Mouse (Mus musculus) neural tube, embryonic 11.5 days (tissue): ENCODE data around the gene Rab37. TPM values are rescaled to one million over a fixed set of nuclear protein-coding genes. Genes with fewer than 3 reads are reported as not detected.
A peak's percentile ranks its signal among the peaks of the same experiment; 100 is the strongest.

Experiments used
- ATAC-seq: fragments of 200-750 bp; cut with Nextera tagmentation; 2 replicates; pipeline ENCODE4 v1.8.0; 2017; ENCODE audit warnings: moderate number of reproducible peaks, mild to moderate bottlenecking, moderate TSS enrichment, moderate library complexity; ENCODE audit not compliant: insufficient read depth, low FRiP score, low TSS enrichment
- DNase-seq: peaks from one replicate; pipeline ENCODE4 v3.0.0-alpha.2; 2015; ENCODE audit warnings: low spot score
- H3K27ac ChIP-seq: fragments of 300-500 bp; sonication (generic); 2 replicates; pipeline ENCODE4 v1.5.1; 2014; ENCODE audit warnings: low read depth, mild to moderate bottlenecking, low read length
- H3K27me3 ChIP-seq: fragments of 300-500 bp; sonication (generic); 2 replicates; pipeline ENCODE4 v1.6.1; 2014; ENCODE audit warnings: mild to moderate bottlenecking, low read length, mixed read lengths; ENCODE audit not compliant: control insufficient read depth, insufficient read depth
- H3K36me3 ChIP-seq: fragments of 300-500 bp; sonication (generic); 2 replicates; pipeline ENCODE4 v1.6.1; 2014; ENCODE audit warnings: mild to moderate bottlenecking, low read length, moderate library complexity, mixed read lengths; ENCODE audit not compliant: control insufficient read depth, insufficient read depth
- H3K4me1 ChIP-seq: fragments of 300-500 bp; sonication (generic); 2 replicates; pipeline ENCODE4 v1.6.1; 2014; ENCODE audit warnings: low read length, mixed read lengths; ENCODE audit not compliant: control insufficient read depth, insufficient read depth
- H3K4me2 ChIP-seq: fragments of 300-500 bp; sonication (generic); 2 replicates; pipeline ENCODE4 v1.6.1; 2014; ENCODE audit warnings: low read depth, mild to moderate bottlenecking, moderate library complexity
- H3K4me3 ChIP-seq: fragments of 300-500 bp; sonication (generic); 2 replicates; pipeline ENCODE4 v1.5.1; 2014; ENCODE audit warnings: low read depth, low read length
- H3K9ac ChIP-seq: fragments of 300-500 bp; sonication (generic); 2 replicates; pipeline ENCODE4 v1.6.1; 2014; ENCODE audit warnings: mild to moderate bottlenecking, low read length
- H3K9me3 ChIP-seq: fragments of 300-500 bp; sonication (generic); 2 replicates; pipeline ENCODE4 v1.6.1; 2016; ENCODE audit warnings: low read length; ENCODE audit not compliant: control insufficient read depth
- WGBS: fragments of 180-500 bp; shearing (Covaris S2); extraction: QIAGEN DNeasy Blood & Tissue Kit; methylation state at CpG from one replicate; pipeline ENCODE4 v1.1.7; 2014; 5-methylcytosine and 5-hydroxymethylcytosine counted together
- polyA plus RNA-seq: library from polyadenylated mRNA; unstranded; fragments of >200 nt; fragmentation: Nextera tagmentation; extraction: Ambion mirVana; gene quantifications from 2 replicates; pipeline ENCODE4 v1.2.1, GENCODE M21; 2014

Rab37 gene
- polyA plus RNA-seq, 1 experiment from 2014 or later = 1.9 TPM

DNA sequence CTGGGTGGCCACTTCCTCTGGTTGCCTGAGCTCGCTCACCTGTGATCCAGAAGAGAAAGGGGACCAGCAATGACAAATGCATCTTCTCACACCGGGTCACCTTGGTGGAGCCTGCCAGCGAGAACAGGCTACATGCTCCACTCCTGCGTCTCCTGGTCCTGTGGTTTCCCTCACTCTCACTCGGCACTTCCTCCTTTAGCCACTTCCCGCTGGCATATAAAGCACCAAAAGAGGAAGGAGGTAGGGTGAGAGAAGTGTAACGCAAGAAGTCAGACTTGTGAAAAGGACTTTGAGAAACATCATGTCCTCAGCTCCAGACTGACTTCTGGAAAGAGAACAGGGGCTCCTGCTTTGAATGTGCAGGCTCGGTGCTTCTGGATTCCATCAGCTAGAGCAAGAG, 42.6 kb downstream of the Rab37 start, which contains the start of gene Cd300lf:
Gene Cd300lf (minus strand): TSS at position 193 of the 400 bp plus-strand sequence.
- no peak within 1 kb of the TSS for H3K27ac ChIP-seq
- H3K36me3 ChIP-seq = no peaks in the 10 kb centered on the region
- WGBS = 81% methylated on average over 8 of the region's 8 CpGs
- no peaks in the 10 kb centered on the region for H3K9me3 ChIP-seq
- no peak within 1 kb of the TSS for H3K4me3 ChIP-seq
- no peaks in the 10 kb centered on the region for H3K27me3 ChIP-seq
- no peak within 1 kb of the TSS for H3K4me2 ChIP-seq
- no peak for DNase-seq
- no peak for ATAC-seq
- no peaks in the 10 kb centered on the region for H3K4me1 ChIP-seq
- no peak within 1 kb of the TSS for H3K9ac ChIP-seq

DNA sequence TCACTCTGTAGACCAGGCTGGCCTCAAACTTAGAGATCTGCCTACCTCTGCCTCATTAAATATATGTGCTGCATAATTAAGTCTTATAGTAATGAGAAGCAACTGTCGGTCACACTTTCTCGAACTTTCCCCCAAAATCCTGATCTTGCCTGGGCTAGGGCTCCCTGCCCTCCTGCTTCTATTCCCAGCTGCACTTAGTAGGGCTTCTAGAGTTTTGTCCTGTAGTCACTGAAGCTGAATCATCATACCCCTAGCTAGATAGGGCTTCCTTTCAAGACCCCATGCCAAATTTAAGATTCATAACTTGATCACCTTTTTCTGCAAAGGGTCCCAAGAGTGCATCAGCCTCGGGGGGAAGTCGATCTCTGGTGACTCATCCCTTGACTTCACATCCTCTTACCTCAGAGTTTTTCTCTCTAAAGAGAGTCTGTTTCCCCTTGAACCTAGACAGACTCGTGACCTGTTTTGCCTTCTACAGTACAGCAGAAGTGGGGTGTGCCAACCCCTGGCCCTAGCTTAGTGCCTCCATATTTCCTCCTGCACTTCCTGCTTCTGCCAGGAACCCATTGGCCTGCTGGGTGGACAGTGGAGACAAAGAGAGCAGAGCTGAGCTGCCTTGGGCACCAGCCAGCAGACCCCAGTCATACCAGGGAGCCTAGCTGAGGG, 47.5 kb downstream of the Rab37 start:
- no peaks in the 10 kb centered on the region for H3K9me3 ChIP-seq

DNA sequence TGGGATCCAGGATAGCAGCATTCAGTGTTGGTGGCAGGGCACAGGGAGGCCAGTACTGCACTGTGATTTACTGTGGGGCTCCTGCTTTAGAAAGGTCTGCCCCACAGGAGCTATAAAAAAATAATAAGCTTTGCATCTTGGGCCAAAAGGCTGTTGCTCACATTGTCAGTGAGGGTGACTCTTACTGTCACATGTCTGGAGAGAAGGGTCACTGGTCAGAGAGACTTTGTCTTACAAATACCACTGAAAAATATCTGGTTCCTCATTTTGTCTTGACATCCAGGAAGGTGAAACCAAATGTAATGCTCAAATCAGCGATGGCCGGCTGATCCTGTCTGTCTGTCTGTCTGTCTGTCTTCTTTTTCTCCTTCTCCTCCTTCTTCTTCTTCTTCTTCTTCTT, 50.7 kb downstream of the Rab37 start:
- Histone ChIP-seq H3K9me3 (no peaks in the 10 kb centered on the region), H3K4me3 (no peak overlapping the region), H3K36me3 (no peaks in the 10 kb centered on the region), H3K4me2 (no peak overlapping the region), H3K27me3 (no peaks in the 10 kb centered on the region), H3K9ac (no peak overlapping the region), H3K4me1 (no peaks in the 10 kb centered on the region), H3K27ac (no peak overlapping the region)
- 88% methylated on average over 2 of the region's 2 CpGs for WGBS
- no peak for ATAC-seq
- no peak for DNase-seq

More for the DNA sequence above, 47.5 kb downstream of the Rab37 start:
- H3K27me3 ChIP-seq = no peaks in the 10 kb centered on the region
- WGBS = 89% methylated on average over 5 of the region's 5 CpGs
- no peaks in the 10 kb centered on the region for H3K4me1 ChIP-seq
- H3K4me3 ChIP-seq = no peak overlapping the region
- H3K36me3 ChIP-seq = no peaks in the 10 kb centered on the region
- no peak for ATAC-seq
- no peak overlapping the region for H3K9ac ChIP-seq
- H3K4me2 ChIP-seq = no peak overlapping the region
- DNase-seq = no peak
- no peak overlapping the region for H3K27ac ChIP-seq

DNA sequence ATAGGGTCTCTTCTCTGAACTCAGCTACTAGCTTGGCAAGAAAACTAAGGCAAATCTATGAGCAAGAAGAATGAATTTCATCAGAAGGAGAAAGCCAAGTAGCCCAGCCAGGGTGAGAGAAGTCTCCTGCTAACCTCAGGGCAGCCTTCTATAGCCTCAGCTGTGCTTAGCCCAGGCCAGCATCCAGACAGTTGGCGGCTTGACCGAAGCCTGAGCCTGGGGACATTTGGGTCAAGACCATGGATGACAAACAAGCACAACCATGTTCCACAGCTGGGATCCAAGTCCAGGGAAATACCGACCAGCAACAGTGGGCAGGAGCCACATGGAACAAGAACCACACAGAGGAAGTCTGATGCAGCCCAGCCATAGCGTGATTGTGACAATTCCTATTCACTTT, 56.6 kb downstream of the Rab37 start:
- Histone ChIP-seq H3K4me3 (no peak overlapping the region), H3K27ac (no peak overlapping the region), H3K4me1 (no peaks in the 10 kb centered on the region), H3K36me3 (no peaks in the 10 kb centered on the region), H3K9ac (no peak overlapping the region), H3K9me3 (no peaks in the 10 kb centered on the region), H3K4me2 (no peak overlapping the region), H3K27me3 (no peaks in the 10 kb centered on the region)
- ATAC-seq (no peak), DNase-seq (no peak)
- 87% methylated on average over 4 of the region's 4 CpGs for WGBS

DNA sequence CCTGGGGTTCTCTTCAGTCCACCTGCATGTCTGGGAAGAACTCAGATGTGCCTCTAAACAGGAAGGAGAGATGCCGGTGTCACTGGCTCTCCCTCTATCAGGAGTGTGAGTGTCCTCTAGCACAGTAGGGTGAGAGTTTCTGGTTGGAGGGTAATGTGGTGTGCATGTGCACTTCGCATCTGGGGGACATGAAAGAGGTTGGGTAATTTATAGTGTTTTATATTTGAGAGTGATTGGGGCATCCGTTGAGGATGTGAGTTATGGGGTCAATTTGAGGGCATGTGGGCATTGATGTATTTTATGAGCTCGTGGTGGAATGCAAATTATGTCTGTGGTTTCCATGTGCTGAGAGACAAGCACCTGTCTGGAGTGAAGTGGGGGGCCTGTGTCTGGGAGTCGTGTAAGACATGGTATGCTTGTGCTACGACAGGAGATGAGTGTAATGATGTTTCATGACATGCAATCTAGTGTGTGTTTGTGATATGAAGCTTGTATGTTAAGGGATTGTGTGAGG, 59.6 kb downstream of the Rab37 start:
- H3K27me3 ChIP-seq = peaks cover 21% of the 10 kb centered on the region
- WGBS = 53% methylated on average over 6 of the region's 6 CpGs
- H3K36me3 ChIP-seq = no peaks in the 10 kb centered on the region
- H3K9ac ChIP-seq = no peak overlapping the region
- ATAC-seq (no peak), DNase-seq (no peak)
- H3K4me3 ChIP-seq = no peak overlapping the region
- no peaks in the 10 kb centered on the region for H3K9me3 ChIP-seq
- H3K4me1 ChIP-seq = no peaks in the 10 kb centered on the region
- no peak overlapping the region for H3K27ac ChIP-seq
- H3K4me2 ChIP-seq = no peak overlapping the region

DNA sequence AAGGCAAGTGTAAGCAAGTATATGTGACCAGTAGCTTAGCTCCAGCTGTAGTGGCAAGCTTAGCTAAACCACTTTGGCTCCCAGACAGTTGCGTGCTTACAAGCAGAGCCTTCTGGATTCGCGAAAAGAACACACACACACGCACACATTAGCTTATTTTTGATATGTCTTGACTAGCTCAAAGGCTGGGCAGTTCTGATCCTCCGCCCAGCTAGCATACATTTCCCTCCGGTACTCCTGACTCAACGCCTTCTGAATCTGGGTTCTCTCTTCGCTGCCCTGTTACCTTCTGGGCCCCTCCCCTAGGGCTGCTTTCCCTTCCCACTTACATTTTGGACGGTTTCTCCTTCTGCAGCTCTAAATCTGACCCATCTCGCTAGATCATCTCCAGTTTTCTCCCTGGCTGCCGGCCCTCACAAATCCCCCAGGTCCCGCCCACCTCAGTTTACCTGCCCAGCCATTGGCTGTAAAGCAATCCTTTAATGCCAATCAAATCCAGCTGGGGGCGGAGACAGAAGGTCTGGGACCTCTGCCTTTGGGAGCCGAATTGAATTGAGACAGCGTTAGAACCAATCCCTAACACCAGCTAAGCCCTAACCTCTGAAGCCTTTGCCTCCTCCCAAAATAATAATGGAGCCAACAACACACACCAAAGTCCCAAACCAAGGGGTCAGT, 60.7 kb downstream of the Rab37 start:
- ATAC-seq = no peak
- Histone ChIP-seq H3K9ac (peak overlapping the region; percentile 43; the same call in 1 of the 2 replicates), H3K27me3 (peaks cover 21% of the 10 kb centered on the region), H3K4me1 (no peaks in the 10 kb centered on the region), H3K36me3 (no peaks in the 10 kb centered on the region), H3K4me2 (peak overlapping the region; percentile 36), H3K27ac (no peak overlapping the region), H3K4me3 (0 out of 2 replicates have a peak overlapping the region, but pooled peaks have one; percentile 24), H3K9me3 (no peaks in the 10 kb centered on the region)
- DNase-seq = peak; percentile 88
- WGBS = 9% methylated on average over 15 of the region's 15 CpGs

DNA sequence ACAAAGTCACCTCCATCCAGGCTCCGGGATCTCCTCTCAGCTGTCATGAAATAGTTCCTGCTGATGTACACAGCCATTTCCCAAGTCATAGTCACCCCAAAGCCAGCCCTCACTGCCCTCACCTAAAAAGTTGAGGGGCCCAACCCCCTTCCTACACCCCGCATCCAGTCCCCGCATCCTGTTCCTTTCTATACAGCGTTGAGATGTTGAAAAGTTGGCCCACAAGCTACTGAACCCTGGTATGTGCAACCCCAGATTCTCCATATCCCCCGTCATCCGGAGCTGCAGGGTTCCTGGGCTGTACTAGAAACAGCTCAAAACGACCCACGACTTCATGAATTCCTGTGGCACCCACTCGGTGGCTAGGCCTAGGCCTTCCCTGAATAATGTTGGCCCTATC, 61.9 kb downstream of the Rab37 start:
- Histone ChIP-seq H3K4me1 (peaks cover 4% of the 10 kb centered on the region; the same call in 1 of the 2 replicates), H3K9ac (no peak overlapping the region), H3K27me3 (peaks cover 21% of the 10 kb centered on the region), H3K9me3 (no peaks in the 10 kb centered on the region), H3K4me3 (no peak overlapping the region), H3K4me2 (peak overlapping the region; percentile 31; the same call in 1 of the 2 replicates), H3K36me3 (no peaks in the 10 kb centered on the region), H3K27ac (no peak overlapping the region)
- DNase-seq = no peak
- ATAC-seq = no peak
- 78% methylated on average over 9 of the region's 9 CpGs for WGBS

DNA sequence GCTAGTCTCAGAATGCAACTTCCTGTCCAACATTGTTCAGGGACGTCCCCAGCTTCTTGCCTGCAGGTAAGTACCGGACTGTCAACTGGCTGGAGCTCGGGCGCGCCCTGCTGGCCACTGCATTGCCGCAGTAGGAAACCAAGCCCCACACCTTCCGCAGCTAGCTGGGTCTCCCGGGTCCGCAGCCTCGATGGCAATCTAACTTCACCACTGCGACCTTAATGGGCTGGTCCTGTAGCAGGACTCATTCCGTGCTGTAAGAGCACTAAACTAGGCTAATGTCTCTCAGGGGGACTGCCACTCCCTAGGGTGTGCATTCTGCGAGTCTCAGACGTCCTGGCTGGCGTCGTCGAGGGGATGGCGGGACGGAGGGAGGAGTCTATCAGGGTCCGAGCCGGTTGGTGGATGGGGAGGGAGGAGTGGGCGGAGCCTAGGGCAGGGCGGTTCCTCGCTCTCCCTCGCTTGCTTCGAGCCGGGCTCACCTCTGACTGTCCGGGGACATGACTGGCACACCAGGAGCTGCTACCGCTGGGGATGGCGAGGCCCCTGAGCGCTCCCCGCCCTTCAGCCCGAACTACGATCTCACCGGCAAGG, 62.6 kb downstream of the Rab37 start:
- H3K27me3 ChIP-seq = peaks cover 21% of the 10 kb centered on the region
- no peak overlapping the region for H3K27ac ChIP-seq
- H3K9ac ChIP-seq = no peak overlapping the region
- peak overlapping the region; percentile 31 for H3K4me2 ChIP-seq
- H3K4me3 ChIP-seq = peak overlapping the region; percentile 20; the same call in 1 of the 2 replicates
- ATAC-seq (peak; percentile 67; the same call in 1 of the 2 replicates), DNase-seq (peak; percentile 81)
- peaks cover 5% of the 10 kb centered on the region; the same call in 1 of the 2 replicates for H3K4me1 ChIP-seq
- H3K9me3 ChIP-seq = no peaks in the 10 kb centered on the region
- no peaks in the 10 kb centered on the region for H3K36me3 ChIP-seq
- 1% methylated on average over 30 of the region's 35 CpGs for WGBS
